Mouse (Mus musculus) cortical plate, adult 2 months (tissue): ENCODE measurements around the gene Nfxl1.

Experiments
- CTCF ChIP-seq: fragments of 200-500 bp; IDR thresholded peaks from 2 replicates; pipeline ENCODE4 v1.5.1; 2011; ENCODE audit warnings: mild to moderate bottlenecking, control low read depth, low read length; ENCODE audit not compliant: insufficient read depth; ENCODE audit errors: extremely low read depth
- POLR2A ChIP-seq: fragments of 200-500 bp; IDR thresholded peaks from 2 replicates; pipeline ENCODE4 v1.6.1; 2011; ENCODE audit warnings: mild to moderate bottlenecking, low read length, control low read depth; ENCODE audit not compliant: insufficient read depth; ENCODE audit errors: extremely low read depth

- no peak for TF ChIP-seq POLR2A
- TF ChIP-seq CTCF: no peak
Observed at GRCm38 (mm10) chr5:72503531-72504523, 55.7 kb downstream of the Nfxl1 start, which contains the start of gene Corin.
